Mouse (Mus musculus): Measurements from ENCODE around the gene Msh3.

DNA sequence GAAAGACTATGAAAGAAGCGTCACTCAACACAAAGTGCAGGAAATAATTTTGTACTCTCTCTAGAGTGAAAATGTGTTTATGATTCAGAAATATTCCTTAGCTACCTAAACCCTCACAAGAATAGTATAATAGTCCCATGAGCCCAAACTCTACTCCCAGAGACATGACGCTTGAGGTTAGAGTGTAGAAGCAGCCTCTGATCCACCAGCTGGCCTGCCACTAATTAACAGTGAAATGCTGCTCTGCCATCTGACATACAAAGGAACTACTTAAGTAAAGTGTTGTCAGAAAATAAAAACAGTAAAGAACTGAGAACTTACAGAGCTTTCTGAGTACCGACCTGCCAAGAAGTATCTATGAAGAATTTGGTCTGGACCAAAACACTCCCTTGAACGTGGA, 52.3 kb downstream of the Msh3 start:
- TF ChIP-seq CTCF (IDR thresholded peaks at IDR 0.05) (no peak), POLR2A (IDR thresholded peaks at IDR 0.05; ENCODE audit: insufficient read depth, low read depth, low read length) (no peak), EP300 (IDR thresholded peaks at IDR 0.05; ENCODE audit: insufficient read depth, low read depth, low read length) (no peak)
